Mouse (Mus musculus): ENCODE results near the gene 3110040M04Rik.

Gene 3110040M04Rik

GRCm38 (mm10) chr1:151233756-151234155, 29.8 kb downstream of the 3110040M04Rik start:
- DNase-seq (ENCODE audit: low spot score in 2 of 2) = peak in 1 of 2 experiments; percentile 49

- DNase-seq (ENCODE audit: low spot score in 2 of 2) = no peak
These were observed 31.7 kb downstream of the 3110040M04Rik start for GRCm38 (mm10) chr1:151235574-151235973.

- DNase-seq (ENCODE audit: low spot score in 2 of 2) = no peak
These were observed 32.4 kb downstream of the 3110040M04Rik start for GRCm38 (mm10) chr1:151236141-151236930.

- DNase-seq (ENCODE audit: low spot score in 2 of 2) = no peak
These were observed 33.9 kb downstream of the 3110040M04Rik start for GRCm38 (mm10) chr1:151237780-151238179.

GRCm38 (mm10) chr1:151243332-151243731, 39.4 kb downstream of the 3110040M04Rik start:
- DNase-seq (ENCODE audit: low spot score in 2 of 2) = no peak

- no peak for DNase-seq (ENCODE audit: low spot score in 2 of 2)
These were observed 40.1 kb downstream of the 3110040M04Rik start for GRCm38 (mm10) chr1:151244013-151244412.

- no peak for DNase-seq (ENCODE audit: low spot score in 2 of 2)
These were observed 40.8 kb downstream of the 3110040M04Rik start for GRCm38 (mm10) chr1:151244761-151245160.

- DNase-seq (ENCODE audit: low spot score in 2 of 2) = no peak
These were observed 41.2 kb downstream of the 3110040M04Rik start for GRCm38 (mm10) chr1:151245165-151245564.

GRCm38 (mm10) chr1:151245846-151246245, 41.9 kb downstream of the 3110040M04Rik start:
- DNase-seq (ENCODE audit: low spot score in 2 of 2) = no peak

- no peak for DNase-seq (ENCODE audit: low spot score in 2 of 2)
These were observed 46.2 kb downstream of the 3110040M04Rik start for GRCm38 (mm10) chr1:151250109-151250508.

- peak; percentile 51 to 62 for DNase-seq (ENCODE audit: low spot score in 2 of 2)
These were observed 46.7 kb downstream of the 3110040M04Rik start for GRCm38 (mm10) chr1:151250529-151251193.

GRCm38 (mm10) chr1:151251194-151252010, 47.5 kb downstream of the 3110040M04Rik start:
- DNase-seq (ENCODE audit: low spot score in 2 of 2) = no peak

Measured in urinary bladder, postnatal 4 days (tissue).